Mouse (Mus musculus) forebrain, embryonic 14.5 days (tissue): ENCODE measurements around the gene Golga2. TPM values are rescaled to one million over a fixed set of nuclear protein-coding genes. Genes with fewer than 3 reads are reported as not detected.
A peak's percentile ranks its signal among the peaks of the same experiment; 100 is the strongest.

Experiments
- ATAC-seq: fragments of 200-750 bp; cut with Nextera tagmentation; 2 replicates; pipeline ENCODE4 v1.8.0; 2017; ENCODE audit warnings: mild to moderate bottlenecking, moderate library complexity
- DNase-seq: peaks from one replicate; pipeline ENCODE4 v3.0.0-alpha.2; 2015; ENCODE audit warnings: low spot score
- H3K27ac ChIP-seq: fragments of 300-500 bp; sonication (generic); 2 replicates; pipeline ENCODE4 v1.5.1; 2014; ENCODE audit warnings: low read depth, mild to moderate bottlenecking, control low read depth, low read length, moderate library complexity
- H3K27me3 ChIP-seq: fragments of 300-500 bp; sonication (generic); replicated peaks from 2 replicates; pipeline ENCODE4 v1.6.1; 2014; ENCODE audit warnings: low read length, control low read depth, mixed read lengths; ENCODE audit not compliant: control insufficient read depth, insufficient read depth
- H3K36me3 ChIP-seq: fragments of 300-500 bp; sonication (generic); 2 replicates; pipeline ENCODE4 v1.6.1; 2014; ENCODE audit warnings: low read length, control low read depth; ENCODE audit not compliant: control insufficient read depth, insufficient read depth
- H3K4me1 ChIP-seq: fragments of 300-500 bp; sonication (generic); 2 replicates; pipeline ENCODE4 v1.6.1; 2014; ENCODE audit warnings: antibody characterized with exemption, low read length, control low read depth; ENCODE audit not compliant: control insufficient read depth, insufficient read depth
- H3K4me2 ChIP-seq: fragments of 300-500 bp; sonication (generic); 2 replicates; pipeline ENCODE4 v1.6.1; 2014; ENCODE audit warnings: mild to moderate bottlenecking, control low read depth, low read length
- H3K4me3 ChIP-seq: fragments of 300-500 bp; sonication (generic); 2 replicates; pipeline ENCODE4 v1.5.1; 2014; ENCODE audit warnings: low read depth, low read length, control low read depth
- H3K9ac ChIP-seq: fragments of 300-500 bp; sonication (generic); 2 replicates; pipeline ENCODE4 v1.6.1; 2014; ENCODE audit warnings: mild to moderate bottlenecking, low read length, control low read depth, moderate library complexity
- H3K9me3 ChIP-seq: fragments of 300-500 bp; sonication (generic); replicated peaks from 2 replicates; pipeline ENCODE4 v1.6.1; 2016; ENCODE audit warnings: low read length, control low read depth, mixed read lengths; ENCODE audit not compliant: control insufficient read depth
- WGBS: fragments of 180-500 bp; shearing (Covaris S2); extraction: QIAGEN DNeasy Blood & Tissue Kit; methylation state at CpG from one replicate; pipeline ENCODE4 v1.1.7; 2014; 5-methylcytosine and 5-hydroxymethylcytosine counted together
- polyA plus RNA-seq: library from polyadenylated mRNA; unstranded; fragments of >200 nt; fragmentation: Nextera tagmentation; extraction: Ambion mirVana; gene quantifications from 2 replicates; pipeline ENCODE4 v1.2.1, GENCODE M21; 2014

Gene Golga2
- polyA plus RNA-seq, 1 experiment from 2014 or later, result 15.5 TPM

DNA sequence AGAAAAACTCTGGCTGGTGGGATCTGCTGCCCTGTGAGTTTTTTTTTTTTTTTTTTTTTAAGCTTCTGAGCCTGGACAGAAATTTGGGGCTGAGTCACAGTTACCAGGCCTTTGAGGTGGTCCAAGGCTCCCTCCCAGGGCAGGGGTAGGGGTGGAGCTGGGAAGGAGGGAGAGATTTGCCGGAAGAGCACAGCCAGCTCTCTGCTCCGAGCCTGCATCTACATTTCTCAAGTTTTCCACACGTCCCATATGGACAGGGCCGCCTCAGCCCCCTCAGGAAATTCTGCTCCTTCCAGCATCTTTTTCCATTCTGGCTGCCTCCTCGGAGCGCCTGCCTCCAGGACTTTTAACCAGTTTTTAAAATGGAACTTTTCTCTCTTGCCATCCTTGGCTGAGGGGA lies 42.3 kb downstream of the Golga2 start:
- 59% methylated on average over 6 of the region's 6 CpGs for WGBS
- Histone ChIP-seq H3K9ac (no peak overlapping the region), H3K27me3 (no peaks in the 10 kb centered on the region), H3K4me3 (no peak overlapping the region), H3K9me3 (no peaks in the 10 kb centered on the region), H3K4me1 (no peaks in the 10 kb centered on the region), H3K4me2 (no peak overlapping the region), H3K36me3 (no peaks in the 10 kb centered on the region), H3K27ac (no peak overlapping the region)
- no peak for DNase-seq
- ATAC-seq, result no peak

DNA sequence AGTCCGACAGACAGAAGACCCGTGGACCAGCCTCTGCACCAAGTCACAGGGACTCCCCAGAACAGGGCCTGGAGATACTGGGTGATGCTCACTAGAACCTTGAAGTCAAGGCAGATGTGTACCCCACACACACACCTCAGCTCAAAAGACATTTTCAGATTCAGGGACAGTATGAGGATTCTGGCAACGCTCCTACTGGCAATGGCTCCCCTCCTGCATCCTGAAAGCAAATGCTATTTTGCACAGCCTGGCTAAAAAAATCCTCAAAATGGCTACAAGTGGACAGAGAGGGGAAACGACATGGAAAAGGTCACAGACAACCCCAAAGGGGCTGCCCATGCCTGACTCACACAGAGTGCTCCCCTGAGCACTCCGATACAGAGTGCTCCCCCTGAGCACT lies 45.0 kb downstream of the Golga2 start:
- Histone ChIP-seq H3K4me2 (no peak overlapping the region), H3K27ac (no peak overlapping the region), H3K4me1 (no peaks in the 10 kb centered on the region), H3K9ac (no peak overlapping the region), H3K36me3 (0 out of 2 replicates have a peak, but pooled peaks cover 5% of the 10 kb centered on the region), H3K27me3 (no peaks in the 10 kb centered on the region), H3K9me3 (no peaks in the 10 kb centered on the region), H3K4me3 (no peak overlapping the region)
- no peak for DNase-seq
- 83% methylated on average over 5 of the region's 5 CpGs for WGBS
- no peak for ATAC-seq

DNA sequence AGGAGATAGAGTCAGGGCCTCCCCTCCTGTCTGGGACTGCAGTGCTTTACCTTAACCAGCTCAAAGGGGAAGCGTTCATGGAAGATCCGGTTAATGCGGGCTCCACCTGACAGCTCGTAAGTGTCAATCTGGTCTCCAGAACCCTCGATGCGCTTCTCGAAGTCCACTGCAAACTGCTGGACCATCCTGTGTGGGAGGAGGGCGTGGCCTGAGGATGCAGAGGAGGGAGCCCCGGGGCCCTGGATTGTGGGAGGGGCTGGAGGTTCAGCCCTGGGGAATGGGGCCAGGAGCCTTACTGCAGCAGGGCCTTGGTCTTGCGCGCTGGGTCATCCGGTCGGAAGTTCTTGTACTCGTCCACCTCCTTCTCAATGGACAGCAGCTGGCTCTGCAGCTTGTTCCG lies 48.7 kb downstream of the Golga2 start:
- no peaks in the 10 kb centered on the region for H3K4me1 ChIP-seq
- H3K4me3 ChIP-seq, result no peak overlapping the region
- no peak overlapping the region for H3K27ac ChIP-seq
- H3K9me3 ChIP-seq, result no peaks in the 10 kb centered on the region
- no peak overlapping the region for H3K4me2 ChIP-seq
- DNase-seq (no peak), ATAC-seq (no peak)
- 0 out of 2 replicates have a peak, but pooled peaks cover 5% of the 10 kb centered on the region for H3K36me3 ChIP-seq
- no peak overlapping the region for H3K9ac ChIP-seq
- H3K27me3 ChIP-seq, result no peaks in the 10 kb centered on the region
- WGBS, result 53% methylated on average over 15 of the region's 15 CpGs

DNA sequence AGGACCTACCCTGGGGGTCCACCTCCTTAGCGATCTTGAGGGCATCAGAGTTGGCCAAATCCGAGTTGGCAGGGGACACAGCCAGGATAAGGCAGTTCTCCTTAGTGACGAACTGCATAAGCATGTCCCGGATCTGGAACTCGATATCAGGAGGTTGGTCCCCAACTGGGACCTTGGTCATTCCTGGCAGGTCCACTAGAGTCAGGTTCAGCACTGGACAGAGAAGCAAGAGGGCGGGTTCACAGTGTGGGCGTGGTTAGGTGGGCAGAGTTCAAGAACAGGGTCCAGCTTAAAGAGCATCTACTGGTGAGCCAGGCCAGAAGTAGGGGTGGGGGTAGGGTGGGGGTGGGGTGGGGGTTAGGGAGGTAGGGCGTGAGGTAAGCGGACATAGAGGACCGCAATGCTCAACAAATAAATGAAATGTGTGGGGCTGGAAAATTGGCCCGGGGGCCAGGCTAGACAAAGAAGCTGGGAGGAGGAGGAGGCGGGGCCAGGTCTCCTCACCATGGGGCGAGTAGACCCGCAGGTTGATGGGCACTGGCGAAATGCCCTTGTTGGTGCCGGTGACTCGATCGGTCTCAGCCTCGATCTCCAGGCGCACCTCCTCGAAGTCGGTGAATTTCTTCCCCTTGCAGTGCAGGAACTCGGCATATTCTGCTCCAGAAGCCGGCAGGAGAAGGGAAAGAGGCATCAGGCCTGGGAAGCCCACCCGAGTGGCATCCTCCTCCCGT lies 52.9 kb downstream of the Golga2 start:
- Histone ChIP-seq H3K4me1 (peaks cover 7% of the 10 kb centered on the region), H3K27me3 (no peaks in the 10 kb centered on the region), H3K9ac (no peak overlapping the region), H3K36me3 (0 out of 2 replicates have a peak, but pooled peaks cover 5% of the 10 kb centered on the region), H3K4me3 (no peak overlapping the region), H3K9me3 (no peaks in the 10 kb centered on the region), H3K4me2 (no peak overlapping the region), H3K27ac (no peak overlapping the region)
- WGBS, result 36% methylated on average over 25 of the region's 26 CpGs
- no peak for DNase-seq
- ATAC-seq, result no peak

DNA sequence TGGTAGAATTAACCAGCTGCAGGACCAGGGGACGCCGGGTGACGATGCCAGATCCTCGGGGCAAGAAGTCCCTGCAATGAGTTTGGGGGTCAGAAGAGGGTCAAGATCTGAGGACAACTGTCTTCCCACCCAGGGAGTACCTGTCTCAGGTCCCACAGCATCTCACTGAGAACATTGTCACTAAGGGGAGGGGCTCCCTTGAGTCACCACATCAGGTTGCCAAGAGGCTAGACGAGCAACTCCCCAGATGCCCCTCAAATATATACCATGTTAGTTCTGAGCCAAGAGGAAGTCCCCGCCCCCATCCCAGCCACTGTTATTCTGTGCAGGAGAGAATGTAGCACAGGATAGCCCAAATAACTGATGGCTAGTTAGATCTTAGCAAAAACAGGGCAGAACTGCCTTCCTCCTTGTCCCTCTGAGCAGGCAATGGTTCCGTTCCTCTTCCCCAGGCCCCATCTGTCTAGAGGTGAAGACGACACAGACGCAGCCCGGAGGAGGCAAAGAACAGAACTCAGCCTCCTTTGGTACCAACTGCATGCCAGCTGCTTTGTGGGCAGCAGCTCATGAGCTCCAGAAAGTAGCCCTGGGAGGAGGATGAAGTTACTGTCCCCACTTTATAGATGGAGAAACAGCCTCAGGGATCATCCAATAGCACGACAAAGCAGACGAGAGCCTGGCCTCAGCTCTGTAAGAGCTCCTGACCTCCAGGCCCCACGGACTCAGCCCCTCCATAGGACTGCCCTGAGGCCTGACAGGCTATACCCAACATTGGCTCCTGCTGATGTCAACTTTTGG lies 53.9 kb downstream of the Golga2 start:
- H3K4me3 ChIP-seq, result no peak overlapping the region
- H3K27ac ChIP-seq, result no peak overlapping the region
- H3K9me3 ChIP-seq, result no peaks in the 10 kb centered on the region
- no peak overlapping the region for H3K9ac ChIP-seq
- H3K4me2 ChIP-seq, result no peak overlapping the region
- ATAC-seq, result no peak
- no peak for DNase-seq
- H3K4me1 ChIP-seq, result peaks cover 7% of the 10 kb centered on the region
- no peaks in the 10 kb centered on the region for H3K27me3 ChIP-seq
- no peaks in the 10 kb centered on the region for H3K36me3 ChIP-seq
- 85% methylated on average over 13 of the region's 13 CpGs for WGBS

DNA sequence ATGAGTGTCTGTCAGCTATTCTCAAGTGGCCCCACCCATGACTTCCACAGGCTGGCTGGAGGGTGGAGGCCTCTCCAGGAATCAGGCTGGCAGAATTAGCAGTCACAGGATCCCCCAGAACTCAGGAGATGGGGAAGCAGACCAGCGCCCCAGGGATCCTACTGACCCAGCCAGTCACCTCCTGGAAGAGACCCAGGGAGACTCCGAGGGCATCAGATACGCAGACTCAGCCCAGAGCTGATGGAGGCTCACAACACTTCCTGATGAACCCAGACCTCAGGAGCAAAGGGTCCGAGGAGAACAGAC lies 54.4 kb downstream of the Golga2 start:
- Histone ChIP-seq H3K9ac (no peak overlapping the region), H3K36me3 (no peaks in the 10 kb centered on the region), H3K4me1 (peaks cover 7% of the 10 kb centered on the region), H3K27ac (no peak overlapping the region), H3K4me2 (no peak overlapping the region), H3K4me3 (no peak overlapping the region), H3K9me3 (no peaks in the 10 kb centered on the region), H3K27me3 (no peaks in the 10 kb centered on the region)
- DNase-seq, result no peak
- no peak for ATAC-seq
- 87% methylated on average over 4 of the region's 4 CpGs for WGBS

DNA sequence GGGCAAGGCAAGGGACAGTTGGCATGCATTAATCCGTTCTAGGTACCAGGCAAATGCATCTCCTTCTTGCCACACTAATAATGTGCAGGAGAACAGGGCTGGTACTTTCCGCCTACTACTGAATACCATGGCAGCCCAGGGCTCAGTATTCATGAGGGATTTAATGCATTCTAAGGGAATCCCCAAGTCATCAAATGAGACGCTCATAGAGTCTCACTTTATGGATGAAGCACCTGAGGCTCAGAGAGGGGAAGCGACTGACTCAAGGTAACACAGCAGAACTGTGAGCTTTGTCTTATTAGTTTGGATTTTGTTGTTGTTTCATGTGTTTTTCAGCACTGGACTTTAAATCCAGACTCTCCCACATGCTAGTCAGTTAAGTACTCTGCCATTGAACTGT lies 54.9 kb downstream of the Golga2 start:
- H3K27me3 ChIP-seq, result no peaks in the 10 kb centered on the region
- no peak overlapping the region for H3K27ac ChIP-seq
- ATAC-seq (no peak), DNase-seq (no peak)
- no peaks in the 10 kb centered on the region for H3K36me3 ChIP-seq
- 88% methylated on average over 4 of the region's 4 CpGs for WGBS
- H3K9ac ChIP-seq, result no peak overlapping the region
- H3K4me2 ChIP-seq, result no peak overlapping the region
- peaks cover 7% of the 10 kb centered on the region for H3K4me1 ChIP-seq
- H3K4me3 ChIP-seq, result no peak overlapping the region
- no peaks in the 10 kb centered on the region for H3K9me3 ChIP-seq

DNA sequence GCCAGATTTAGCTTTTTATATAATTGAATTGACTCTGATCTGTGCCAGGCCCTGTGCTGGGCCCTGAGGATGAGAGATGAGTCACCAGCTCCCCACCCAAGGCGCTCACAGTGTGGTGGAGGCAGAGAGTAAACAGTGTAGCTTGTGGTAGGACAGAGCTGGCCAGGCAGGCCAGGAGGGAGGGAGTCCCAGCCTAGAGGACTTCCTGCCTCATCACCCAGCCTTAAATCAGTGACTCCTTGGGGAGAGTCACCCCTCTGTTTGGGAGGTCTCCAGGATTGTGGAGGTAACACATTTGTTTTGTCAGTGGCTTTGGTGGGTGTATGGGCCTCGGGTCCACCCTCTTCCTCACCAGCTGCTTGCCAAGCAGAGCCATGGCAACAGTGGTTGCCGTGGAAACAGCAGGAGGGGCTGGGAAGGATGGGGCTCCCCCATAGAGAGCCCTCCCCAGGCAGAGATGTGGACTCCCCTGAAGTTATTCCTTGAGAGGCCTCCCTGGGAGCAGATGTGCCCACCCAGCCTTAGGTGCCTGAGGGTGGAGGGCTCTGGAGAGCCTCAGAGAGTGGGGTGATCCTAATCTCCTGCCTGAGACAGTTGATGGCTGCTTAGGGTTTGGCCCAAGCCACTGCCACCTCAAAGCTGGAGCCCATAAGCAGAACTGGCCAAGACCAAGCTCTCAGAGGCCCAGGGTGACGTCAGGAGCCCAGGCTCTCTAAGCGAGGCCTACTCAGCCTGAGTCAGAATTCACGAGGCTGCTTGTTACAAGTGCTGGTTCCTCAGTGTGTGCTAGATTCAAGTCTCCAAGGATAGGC lies 55.6 kb downstream of the Golga2 start:
- Histone ChIP-seq H3K4me3 (no peak overlapping the region), H3K9ac (no peak overlapping the region), H3K27me3 (no peaks in the 10 kb centered on the region), H3K9me3 (no peaks in the 10 kb centered on the region), H3K36me3 (no peaks in the 10 kb centered on the region), H3K27ac (peak overlapping the region; percentile 27; the same call in 1 of the 2 replicates), H3K4me2 (no peak overlapping the region), H3K4me1 (peaks cover 7% of the 10 kb centered on the region)
- DNase-seq (peak; percentile 19), ATAC-seq (peak; percentile 23; the same call in 1 of the 2 replicates)
- 66% methylated on average over 6 of the region's 6 CpGs for WGBS
